Mouse (Mus musculus): ENCODE measurements around the gene P2rx1. TPM values are rescaled to one million over a fixed set of nuclear protein-coding genes. Genes with fewer than 3 reads are reported as not detected.

The P2rx1 gene
- polyA plus RNA-seq, 1 experiment = 0.12 TPM

DNA sequence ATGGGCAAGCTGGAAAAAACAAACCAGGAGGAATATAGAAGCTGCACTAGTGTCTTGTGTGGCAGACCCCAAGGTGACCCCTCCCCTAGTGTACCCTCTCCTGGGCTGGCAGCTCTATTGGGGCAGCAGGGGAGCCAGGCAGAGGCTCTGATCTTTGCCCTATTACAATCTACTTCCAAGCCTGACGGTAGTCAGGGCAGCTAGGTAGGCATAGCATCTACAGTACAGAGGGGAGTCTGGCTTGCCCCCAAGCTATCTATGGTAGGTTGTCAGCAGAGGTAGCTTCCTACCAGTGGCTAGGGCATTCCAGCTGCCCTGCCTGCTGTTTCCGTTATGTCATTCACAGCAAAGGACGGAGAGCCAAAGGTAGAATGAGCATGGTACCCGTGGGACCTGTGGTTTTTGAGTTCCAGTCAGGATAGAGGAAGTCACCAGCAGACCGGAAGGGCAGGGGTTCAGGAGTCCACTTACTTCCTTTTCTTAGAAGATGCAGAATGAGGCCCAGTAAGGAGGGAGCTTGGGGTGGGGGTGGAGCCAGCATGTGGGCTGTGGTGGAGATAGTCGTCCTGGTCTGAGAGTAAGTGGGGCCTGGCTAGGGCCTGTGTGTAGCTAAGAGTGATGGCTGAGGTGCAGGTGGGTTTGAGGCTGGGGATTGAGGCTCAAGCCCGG is 25.5 kb downstream of the P2rx1 start:
- H3K27me3 ChIP-seq (ENCODE audit: control insufficient read depth) = peaks cover 27% of the 10 kb centered on the region
- TF ChIP-seq TAL1 (IDR thresholded peaks at IDR 0.05; ENCODE audit: low read length) (no peak), GATA1 (IDR thresholded peaks at IDR 0.05; ENCODE audit: low read length) (no peak)
- no peak overlapping the region for H3K4me3 ChIP-seq (replicated peaks)
- H3K36me3 ChIP-seq (ENCODE audit: control insufficient read depth) = no peaks in the 10 kb centered on the region
- peaks cover 14% of the 10 kb centered on the region for H3K4me1 ChIP-seq (ENCODE audit: control insufficient read depth)
- H3K9me3 ChIP-seq (ENCODE audit: control insufficient read depth, low read length) = no peaks in the 10 kb centered on the region

DNA sequence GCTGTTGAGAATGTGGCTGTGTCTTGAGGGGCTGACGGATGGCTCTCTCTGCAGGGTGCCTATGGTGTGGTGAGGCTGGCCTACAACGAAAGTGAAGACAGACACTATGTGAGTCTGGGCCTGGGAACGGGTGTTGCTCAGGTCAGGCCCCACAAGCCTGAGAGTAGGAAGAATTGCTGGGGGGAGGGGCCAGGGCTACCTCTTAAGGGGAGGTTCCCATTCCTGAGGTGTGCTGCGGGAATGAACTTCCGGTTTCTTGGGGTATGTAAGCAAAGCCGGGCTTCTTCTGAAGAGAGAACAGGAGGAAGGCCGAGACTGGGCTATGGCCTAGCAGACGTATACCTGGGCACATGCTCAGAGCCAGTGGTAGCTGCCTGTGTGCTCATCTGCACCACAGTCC is 28.1 kb downstream of the P2rx1 start:
- TF ChIP-seq GATA1 (IDR thresholded peaks at IDR 0.05; ENCODE audit: low read length) (no peak), TAL1 (IDR thresholded peaks at IDR 0.05; ENCODE audit: low read length) (no peak)
- no peaks in the 10 kb centered on the region for H3K9me3 ChIP-seq (ENCODE audit: control insufficient read depth, low read length)
- H3K4me3 ChIP-seq (replicated peaks) = no peak overlapping the region
- no peaks in the 10 kb centered on the region for H3K36me3 ChIP-seq (ENCODE audit: control insufficient read depth)
- H3K4me1 ChIP-seq (ENCODE audit: control insufficient read depth) = peaks cover 16% of the 10 kb centered on the region
- H3K27me3 ChIP-seq (ENCODE audit: control insufficient read depth) = peaks cover 2% of the 10 kb centered on the region; the same call in 1 of the 2 replicates

DNA sequence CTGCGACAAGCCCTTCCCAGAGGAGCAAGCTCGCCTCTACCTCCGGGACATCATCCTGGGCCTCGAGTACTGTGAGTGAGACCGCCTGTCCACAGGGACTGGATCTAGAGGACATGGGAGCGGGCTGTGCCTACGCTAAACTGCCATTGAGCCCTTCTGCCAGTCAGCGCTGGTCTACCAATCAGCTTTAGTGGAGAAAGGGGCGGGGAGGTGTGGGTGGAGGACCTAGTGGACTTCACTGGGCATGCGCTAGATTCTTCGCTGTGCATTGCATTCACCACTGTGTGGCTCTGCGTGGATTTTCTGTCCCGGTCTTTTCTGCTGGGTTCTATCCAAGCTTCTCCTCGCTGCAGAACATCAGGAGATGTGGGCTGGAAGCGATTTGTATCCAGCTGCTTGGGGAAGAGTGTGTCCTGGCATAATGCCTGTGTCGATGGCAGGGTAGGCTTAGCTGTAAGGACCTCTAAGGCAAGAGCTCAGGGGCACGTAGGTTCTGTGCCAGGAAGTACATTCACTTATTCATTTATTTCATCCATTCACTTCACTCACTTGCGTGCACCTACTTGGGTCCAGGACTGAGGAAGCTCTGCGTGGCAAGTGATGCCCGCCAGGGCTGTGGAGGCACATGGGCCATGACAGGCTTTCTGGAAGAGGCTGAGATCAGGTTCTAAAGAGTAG is 32.1 kb downstream of the P2rx1 start:
- TF ChIP-seq GATA1 (IDR thresholded peaks at IDR 0.05; ENCODE audit: low read length) (no peak), TAL1 (IDR thresholded peaks at IDR 0.05; ENCODE audit: low read length) (no peak)
- Histone ChIP-seq H3K27me3 (ENCODE audit: control insufficient read depth) (no peaks in the 10 kb centered on the region), H3K9me3 (ENCODE audit: control insufficient read depth, low read length) (no peaks in the 10 kb centered on the region), H3K4me3 (replicated peaks) (peak overlapping the region; percentile 46), H3K36me3 (ENCODE audit: control insufficient read depth) (no peaks in the 10 kb centered on the region), H3K4me1 (ENCODE audit: control insufficient read depth) (peaks cover 7% of the 10 kb centered on the region)

DNA sequence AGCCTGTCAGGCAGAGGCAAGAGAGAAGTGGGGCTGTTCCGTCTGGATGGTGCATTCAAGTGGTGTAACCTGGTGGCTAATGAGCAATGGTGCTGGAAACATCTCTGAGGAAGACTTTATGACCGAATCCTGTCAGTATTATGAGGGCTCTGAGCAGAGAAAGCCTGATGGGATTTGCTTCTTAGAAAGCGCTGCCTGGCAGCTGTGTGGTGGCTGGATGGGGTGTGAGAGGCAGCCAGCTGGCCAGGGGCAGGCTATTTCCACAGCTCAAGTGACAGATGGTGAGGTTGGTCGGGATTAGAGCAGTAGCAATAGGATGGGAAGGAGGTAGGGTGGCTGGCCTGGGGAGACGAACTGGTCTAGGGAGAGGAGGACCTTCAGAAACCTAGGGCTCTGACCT is 32.6 kb downstream of the P2rx1 start:
- Histone ChIP-seq H3K4me1 (ENCODE audit: control insufficient read depth) (peaks cover 7% of the 10 kb centered on the region), H3K4me3 (replicated peaks) (no peak overlapping the region), H3K9me3 (ENCODE audit: control insufficient read depth, low read length) (no peaks in the 10 kb centered on the region), H3K27me3 (ENCODE audit: control insufficient read depth) (no peaks in the 10 kb centered on the region), H3K36me3 (ENCODE audit: control insufficient read depth) (no peaks in the 10 kb centered on the region)
- TF ChIP-seq TAL1 (IDR thresholded peaks at IDR 0.05; ENCODE audit: low read length) (no peak), GATA1 (IDR thresholded peaks at IDR 0.05; ENCODE audit: low read length) (no peak)

DNA sequence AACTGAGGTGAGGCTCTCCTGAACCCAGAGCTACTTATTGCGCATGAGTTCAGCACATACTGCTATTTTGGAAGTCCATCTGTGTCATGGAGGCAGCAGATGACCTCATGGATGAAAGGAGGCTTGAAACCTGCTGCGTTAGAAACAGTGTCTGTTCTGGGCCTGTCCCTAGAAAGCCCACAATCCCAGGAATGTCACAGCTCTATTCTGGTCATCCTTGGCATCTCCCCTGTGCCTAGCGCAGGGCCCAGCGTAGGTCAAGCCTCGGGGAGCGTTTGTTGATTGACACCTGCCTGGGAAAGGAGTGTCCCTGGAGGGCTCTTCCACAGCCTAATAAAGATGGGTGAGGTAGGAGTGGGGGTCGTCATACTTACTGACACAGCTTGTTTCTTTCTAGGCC is 37.2 kb downstream of the P2rx1 start:
- TF ChIP-seq GATA1 (IDR thresholded peaks at IDR 0.05; ENCODE audit: low read length) = no peak
- TF ChIP-seq TAL1 (IDR thresholded peaks at IDR 0.05; ENCODE audit: low read length) = no peak
- Histone ChIP-seq H3K4me1 (ENCODE audit: control insufficient read depth) (peaks cover 2% of the 10 kb centered on the region), H3K9me3 (ENCODE audit: control insufficient read depth, low read length) (no peaks in the 10 kb centered on the region), H3K4me3 (replicated peaks) (no peak overlapping the region), H3K27me3 (ENCODE audit: control insufficient read depth) (no peaks in the 10 kb centered on the region), H3K36me3 (ENCODE audit: control insufficient read depth) (no peaks in the 10 kb centered on the region)

DNA sequence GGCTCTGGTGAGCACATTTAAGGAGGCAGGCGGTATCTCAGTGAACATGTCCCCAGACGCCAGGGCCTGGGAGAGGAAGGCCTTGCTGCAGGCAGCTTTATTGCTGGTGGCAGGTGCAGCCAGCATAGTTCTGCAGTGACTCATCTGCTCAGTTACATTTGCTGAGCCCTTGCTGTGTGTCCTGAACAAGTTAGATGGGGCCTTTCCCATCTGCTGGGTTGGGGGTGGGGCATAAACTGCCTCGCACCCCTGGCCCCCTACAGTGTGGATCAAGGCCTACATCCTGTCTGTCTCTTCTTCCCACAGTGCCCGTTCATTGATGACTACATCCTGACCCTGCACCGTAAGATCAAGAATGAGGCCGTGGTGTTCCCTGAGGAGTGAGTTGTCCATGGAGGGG is 38.0 kb downstream of the P2rx1 start:
- Histone ChIP-seq H3K27me3 (ENCODE audit: control insufficient read depth) (no peaks in the 10 kb centered on the region), H3K4me3 (replicated peaks) (no peak overlapping the region), H3K9me3 (ENCODE audit: control insufficient read depth, low read length) (no peaks in the 10 kb centered on the region), H3K36me3 (ENCODE audit: control insufficient read depth) (no peaks in the 10 kb centered on the region), H3K4me1 (ENCODE audit: control insufficient read depth) (no peaks in the 10 kb centered on the region)
- no peak for TF ChIP-seq TAL1 (IDR thresholded peaks at IDR 0.05; ENCODE audit: low read length)
- no peak for TF ChIP-seq GATA1 (IDR thresholded peaks at IDR 0.05; ENCODE audit: low read length)

DNA sequence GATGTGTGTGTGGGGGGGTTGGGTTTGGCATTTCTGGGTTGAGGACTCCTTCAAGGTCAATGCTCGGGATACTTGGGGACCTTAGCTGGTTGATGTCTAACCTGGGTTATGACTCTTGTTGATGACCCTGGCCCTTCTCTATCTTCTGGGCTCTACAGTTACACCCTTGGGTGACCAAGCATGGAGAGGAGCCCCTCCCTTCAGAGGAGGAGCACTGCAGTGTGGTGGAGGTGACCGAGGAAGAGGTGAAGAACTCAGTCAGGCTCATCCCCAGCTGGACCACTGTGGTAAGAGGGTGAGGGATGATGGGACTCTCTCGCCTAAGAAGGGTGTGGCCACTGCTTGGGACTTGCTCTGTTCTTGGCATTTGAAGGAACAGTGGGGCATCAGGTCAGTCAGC is 38.8 kb downstream of the P2rx1 start:
- TF ChIP-seq TAL1 (IDR thresholded peaks at IDR 0.05; ENCODE audit: low read length) = no peak
- TF ChIP-seq GATA1 (IDR thresholded peaks at IDR 0.05; ENCODE audit: low read length) = no peak
- Histone ChIP-seq H3K9me3 (ENCODE audit: control insufficient read depth, low read length) (no peaks in the 10 kb centered on the region), H3K36me3 (ENCODE audit: control insufficient read depth) (no peaks in the 10 kb centered on the region), H3K27me3 (ENCODE audit: control insufficient read depth) (no peaks in the 10 kb centered on the region), H3K4me3 (replicated peaks) (no peak overlapping the region), H3K4me1 (ENCODE audit: control insufficient read depth) (no peaks in the 10 kb centered on the region)

DNA sequence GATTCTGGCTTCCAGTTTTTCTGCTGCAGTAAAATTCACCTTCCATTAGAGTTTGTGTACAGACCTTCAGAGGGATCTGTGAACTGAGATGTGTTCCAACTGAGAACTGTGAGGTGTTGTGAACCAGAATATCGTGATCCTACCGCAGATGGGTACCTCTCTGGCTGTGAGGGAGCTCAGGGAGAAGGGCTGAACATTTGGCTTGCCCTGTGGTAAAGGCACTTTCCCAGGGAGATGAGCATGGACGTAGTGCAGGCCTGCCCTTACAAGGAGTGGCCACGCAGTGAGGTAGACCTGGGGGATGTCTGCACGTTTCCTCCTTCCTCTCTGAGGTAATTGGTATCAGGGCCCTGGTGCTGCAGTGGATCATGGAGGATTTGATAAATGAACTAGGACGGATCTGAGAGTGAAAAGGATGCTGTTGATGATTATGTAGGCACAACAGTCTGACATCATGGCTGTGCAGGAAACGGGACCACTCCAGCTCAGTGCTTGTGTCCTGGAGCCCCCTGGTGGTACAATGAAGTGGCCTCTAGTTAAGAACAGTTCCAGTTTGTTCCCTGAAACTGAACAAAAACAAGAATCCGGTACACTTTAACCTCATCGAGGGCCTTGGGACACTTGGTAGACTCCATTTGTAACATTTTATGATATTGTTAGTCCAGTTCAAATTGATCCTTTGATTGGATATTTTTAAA is 40.3 kb downstream of the P2rx1 start:
- TF ChIP-seq TAL1 (IDR thresholded peaks at IDR 0.05; ENCODE audit: low read length) = no peak
- no peak for TF ChIP-seq GATA1 (IDR thresholded peaks at IDR 0.05; ENCODE audit: low read length)
- no peaks in the 10 kb centered on the region for H3K27me3 ChIP-seq (ENCODE audit: control insufficient read depth)
- no peak overlapping the region for H3K4me3 ChIP-seq (replicated peaks)
- H3K36me3 ChIP-seq (ENCODE audit: control insufficient read depth) = no peaks in the 10 kb centered on the region
- H3K4me1 ChIP-seq (ENCODE audit: control insufficient read depth) = no peaks in the 10 kb centered on the region
- H3K9me3 ChIP-seq (ENCODE audit: control insufficient read depth, low read length) = no peaks in the 10 kb centered on the region

DNA sequence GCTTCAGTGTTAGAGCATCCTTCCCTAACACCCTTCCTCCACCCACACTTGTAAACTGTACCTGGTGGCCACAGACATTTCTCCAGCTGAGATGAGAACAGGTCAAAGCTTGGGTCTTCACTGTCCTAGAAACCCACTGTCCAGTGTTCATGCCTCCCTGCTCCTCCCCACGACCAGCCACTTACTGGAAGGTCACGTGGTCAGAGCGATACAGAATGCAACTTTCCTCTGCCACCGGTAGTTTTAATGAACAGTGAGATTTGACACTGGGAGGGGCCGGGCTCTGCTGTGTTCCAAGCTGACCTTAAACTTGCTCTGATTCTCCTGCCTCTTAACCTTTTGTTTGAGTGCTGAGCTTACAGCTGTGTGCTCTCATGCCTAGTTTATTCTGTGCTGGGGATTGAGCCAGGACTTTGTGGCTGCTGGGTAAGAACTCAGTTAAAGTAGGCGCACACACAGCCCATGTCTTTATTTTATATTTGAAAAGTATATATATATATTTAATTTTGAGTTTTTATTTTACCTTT is 45.4 kb downstream of the P2rx1 start:
- H3K4me3 ChIP-seq (replicated peaks) = no peak overlapping the region
- H3K27me3 ChIP-seq (ENCODE audit: control insufficient read depth) = no peaks in the 10 kb centered on the region
- no peaks in the 10 kb centered on the region for H3K9me3 ChIP-seq (ENCODE audit: control insufficient read depth, low read length)
- no peaks in the 10 kb centered on the region for H3K36me3 ChIP-seq (ENCODE audit: control insufficient read depth)
- peaks cover 17% of the 10 kb centered on the region for H3K4me1 ChIP-seq (ENCODE audit: control insufficient read depth)
- no peak for TF ChIP-seq GATA1 (IDR thresholded peaks at IDR 0.05; ENCODE audit: low read length)
- TF ChIP-seq TAL1 (IDR thresholded peaks at IDR 0.05; ENCODE audit: low read length) = no peak

Data from erythroblast, embryonic 14.5 days (primary cell).